Mouse (Mus musculus) layer of hippocampus, adult 8-10 months (tissue): Measurements from ENCODE around the gene Arl6ip5. TPM values are rescaled to one million over a fixed set of nuclear protein-coding genes. Genes with fewer than 3 reads are reported as not detected.

Experiments used
- DNase-seq, 2 experiments: peaks; one replicate each; pipeline ENCODE4 v3.0.0; 2022; ENCODE audit warnings: low spot score in 2 of 2
- total RNA-seq, 4 experiments: library from RNA; stranded (reverse); gene quantifications; 2 replicates each; pipeline ENCODE4 v1.2.4; 2022

The Arl6ip5 gene
- 100 to 1,000 TPM; 158 to 182 (median 170) TPM for total RNA-seq

- peak; percentile 83 to 87 for DNase-seq
These were observed at the start of gene Arl6ip5 for GRCm38 (mm10) chr6:97210191-97210961. Gene Arl6ip5 (plus strand): TSS chr6:97210689.

- no peak for DNase-seq
These were observed 34.8 kb upstream of the Arl6ip5 start for GRCm38 (mm10) chr6:97175716-97176115.

- DNase-seq: peak; percentile 91 to 95
These were observed 31.8 kb upstream of the Arl6ip5 start, which contains the start of gene Tmf1 for GRCm38 (mm10) chr6:97178491-97179366. Gene Tmf1 (minus strand): TSS chr6:97179122.

- DNase-seq: no peak
These were observed 31.1 kb upstream of the Arl6ip5 start for GRCm38 (mm10) chr6:97179367-97179828.

- no peak for DNase-seq
These were observed 10.1 kb upstream of the Arl6ip5 start for GRCm38 (mm10) chr6:97200437-97200836.

GRCm38 (mm10) chr6:97202477-97202876 lies 8.0 kb upstream of the Arl6ip5 start:
- no peak for DNase-seq

- DNase-seq: no peak
These were observed 6.1 kb upstream of the Arl6ip5 start for GRCm38 (mm10) chr6:97204252-97204869.

GRCm38 (mm10) chr6:97204952-97205351 lies 5.5 kb upstream of the Arl6ip5 start:
- no peak for DNase-seq

- peak; percentile 97 to 98 for DNase-seq
These were observed 5.0 kb upstream of the Arl6ip5 start, which contains the start of gene Uba3 for GRCm38 (mm10) chr6:97205439-97205885. Gene Uba3 (minus strand): TSS chr6:97205647.

- no peak for DNase-seq
These were observed 3.4 kb upstream of the Arl6ip5 start for GRCm38 (mm10) chr6:97207085-97207484.

- no peak for DNase-seq
These were observed 2.1 kb upstream of the Arl6ip5 start for GRCm38 (mm10) chr6:97208406-97208805.

- DNase-seq: no peak
These were observed 1.3 kb upstream of the Arl6ip5 start for GRCm38 (mm10) chr6:97209201-97209600.

- no peak for DNase-seq
These were observed 738 bp upstream of the Arl6ip5 start for GRCm38 (mm10) chr6:97209751-97210150.

- DNase-seq: no peak
These were observed 593 bp downstream of the Arl6ip5 start for GRCm38 (mm10) chr6:97210962-97211601.

- peak; percentile 32 to 38 for DNase-seq
These were observed 1.5 kb downstream of the Arl6ip5 start for GRCm38 (mm10) chr6:97211981-97212380.

GRCm38 (mm10) chr6:97216154-97216821 lies 5.8 kb downstream of the Arl6ip5 start:
- DNase-seq: no peak

GRCm38 (mm10) chr6:97220672-97221071 lies 10.2 kb downstream of the Arl6ip5 start:
- DNase-seq: no peak

- peak; percentile 64 to 68 for DNase-seq
These were observed 10.9 kb downstream of the Arl6ip5 start for GRCm38 (mm10) chr6:97221205-97222025.

- no peak for DNase-seq
These were observed 11.8 kb downstream of the Arl6ip5 start for GRCm38 (mm10) chr6:97222321-97222720.
